Mouse (Mus musculus): ENCODE measurements at regions not wholly inside any gene's neighbourhood (a gene's known extent, or its start where the extent isn't known, plus 50 kb on each side); places are given as distances from the start of the nearest gene placed in this dataset.

DNA sequence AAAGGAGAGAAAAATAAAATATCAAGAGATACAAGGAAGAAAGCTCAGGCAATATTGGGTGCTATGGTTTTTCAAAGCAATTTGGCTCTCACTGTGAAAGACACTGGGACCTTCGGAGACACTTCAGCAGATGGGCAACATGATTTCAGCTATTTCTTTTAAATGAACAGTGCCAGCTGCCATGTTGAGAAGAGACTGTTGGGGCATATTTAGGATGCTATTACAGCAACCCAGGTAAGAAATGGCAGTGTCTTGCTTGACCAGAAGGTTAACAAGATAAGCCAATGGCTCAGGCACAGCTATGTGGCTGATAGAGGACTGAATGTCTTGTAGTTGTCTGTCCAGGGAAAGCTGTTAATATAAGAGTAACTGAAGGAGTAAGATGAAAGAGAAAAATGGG, 348.6 kb downstream of the Ankrd7 start:
- no peak for DNase-seq (ENCODE audit: low spot score in 2 of 2)

DNA sequence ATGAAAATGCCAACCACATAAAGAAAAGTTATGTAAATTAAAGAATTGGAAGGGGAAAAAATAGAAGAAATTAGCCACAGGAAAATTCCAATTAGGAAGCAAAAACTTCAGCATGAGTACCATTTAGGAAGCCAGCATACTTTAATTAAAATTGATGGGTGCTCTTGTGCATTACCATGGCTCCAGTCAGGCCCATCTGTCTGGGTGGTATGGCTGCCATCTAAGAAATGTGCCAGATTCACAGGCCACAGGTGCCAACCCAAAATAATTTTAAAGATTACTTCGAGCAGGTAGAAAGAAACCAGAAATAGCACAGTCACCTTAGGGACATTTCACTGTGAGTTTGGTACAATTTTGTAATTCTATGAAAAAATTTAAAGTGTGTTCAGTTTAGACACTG, 349.0 kb downstream of the Ankrd7 start:
- DNase-seq (ENCODE audit: low spot score in 2 of 2), result no peak

DNA sequence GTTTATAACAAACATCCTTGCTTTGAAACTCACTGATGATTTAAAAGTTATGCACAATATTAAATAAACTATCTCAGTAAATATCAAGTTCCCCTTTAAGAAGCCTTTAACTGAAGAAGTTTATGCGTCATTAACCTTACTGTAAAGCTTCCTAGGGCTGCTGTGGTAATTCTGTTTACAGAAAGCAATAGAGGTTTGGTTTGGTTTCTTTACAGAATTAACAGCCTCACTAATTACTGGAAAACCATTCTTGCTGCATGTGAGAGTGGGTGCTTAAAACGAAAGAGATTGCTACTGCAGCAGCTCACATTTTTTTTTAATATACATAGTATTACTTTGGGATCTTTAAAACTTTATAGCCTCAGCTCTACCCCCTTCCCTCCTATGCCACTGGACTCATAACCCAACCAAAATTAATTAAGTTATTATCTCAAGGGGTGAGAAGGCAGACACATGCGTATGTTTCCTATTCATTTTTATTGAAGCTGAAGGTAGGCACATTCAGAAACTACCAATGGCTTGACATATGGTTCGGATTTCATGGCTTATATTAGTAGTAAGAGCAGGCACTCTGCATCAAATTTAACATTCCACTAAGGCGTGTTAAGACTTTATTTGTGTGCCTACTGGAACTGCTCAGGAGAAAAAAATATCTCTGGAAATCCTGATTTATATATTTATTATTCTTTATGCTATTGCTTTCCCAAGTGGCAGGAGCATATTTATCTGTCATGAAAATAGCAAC, 398.1 kb downstream of the Ankrd7 start:
- DNase-seq (ENCODE audit: low spot score in 2 of 2), result no peak

DNA sequence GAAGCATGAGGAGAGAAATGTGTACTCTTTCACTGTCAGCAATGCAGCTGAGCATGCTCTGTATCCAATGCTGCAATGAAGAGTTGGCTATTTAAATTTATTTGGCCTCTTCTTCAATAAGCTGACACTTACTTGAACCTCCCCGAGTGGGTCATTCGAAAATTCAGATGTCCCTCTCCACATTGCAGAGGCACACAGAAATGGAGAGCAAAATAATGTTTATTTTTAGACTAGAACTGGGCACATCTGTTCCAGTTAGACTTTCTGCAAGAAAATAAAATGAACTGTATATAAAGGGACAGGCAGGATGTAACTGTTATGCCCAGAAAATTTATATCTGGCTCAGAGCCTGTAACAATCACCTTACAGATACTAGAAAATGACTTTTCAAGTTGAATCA, 407.1 kb downstream of the Ankrd7 start:
- DNase-seq (ENCODE audit: low spot score in 2 of 2), result no peak

DNA sequence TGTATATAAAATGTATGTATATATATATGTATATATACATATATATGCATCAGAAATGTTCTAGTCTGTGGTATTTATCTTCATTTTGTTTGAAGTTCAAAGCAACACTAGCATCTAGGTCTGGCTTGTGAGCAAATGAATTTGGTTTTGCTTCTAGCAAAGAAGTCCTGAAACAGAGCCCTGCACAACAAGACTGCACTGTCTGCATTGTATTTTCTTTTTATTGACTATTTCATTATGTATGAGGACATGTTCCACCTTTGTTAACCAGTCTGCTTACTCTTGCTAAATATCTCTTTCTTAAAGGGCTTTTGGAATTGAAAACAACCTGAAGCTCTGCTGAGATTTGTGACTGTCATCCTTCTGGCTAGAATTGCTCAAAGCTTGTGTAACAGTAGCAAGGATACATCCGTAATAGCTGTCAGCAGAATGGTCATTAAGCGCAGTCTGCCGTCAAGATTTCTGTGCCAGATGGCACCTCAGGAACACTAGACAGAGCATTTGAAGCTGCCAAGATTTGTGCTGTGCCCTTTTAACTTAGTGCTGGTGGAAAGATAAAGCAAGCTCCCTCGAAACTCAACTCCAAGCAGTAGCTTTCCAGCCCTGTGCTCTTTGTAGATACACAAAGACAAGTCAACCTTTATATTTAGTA, 416.7 kb downstream of the Ankrd7 start:
- DNase-seq (ENCODE audit: low spot score in 2 of 2), result peak; percentile 47 to 70

DNA sequence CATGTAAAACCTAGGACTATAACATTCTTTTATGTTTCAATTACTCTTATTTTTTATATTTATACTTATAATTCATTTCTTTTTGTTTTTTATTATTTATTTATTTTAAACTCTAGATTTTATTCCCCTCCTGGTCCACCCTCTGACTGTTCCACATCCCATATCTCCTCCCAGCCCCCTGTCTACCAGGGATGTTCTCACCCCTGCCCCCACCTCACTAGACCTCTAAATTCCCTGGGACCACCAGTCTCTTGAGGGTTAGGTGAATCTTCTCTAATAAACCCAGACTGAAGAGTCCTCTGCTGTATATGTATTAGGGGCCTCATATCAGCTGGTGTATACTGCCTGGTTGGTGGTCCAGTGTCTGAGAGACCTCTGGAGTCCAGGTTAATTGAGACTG, 466.5 kb downstream of the Ankrd7 start:
- DNase-seq (ENCODE audit: low spot score in 2 of 2), result no peak

DNA sequence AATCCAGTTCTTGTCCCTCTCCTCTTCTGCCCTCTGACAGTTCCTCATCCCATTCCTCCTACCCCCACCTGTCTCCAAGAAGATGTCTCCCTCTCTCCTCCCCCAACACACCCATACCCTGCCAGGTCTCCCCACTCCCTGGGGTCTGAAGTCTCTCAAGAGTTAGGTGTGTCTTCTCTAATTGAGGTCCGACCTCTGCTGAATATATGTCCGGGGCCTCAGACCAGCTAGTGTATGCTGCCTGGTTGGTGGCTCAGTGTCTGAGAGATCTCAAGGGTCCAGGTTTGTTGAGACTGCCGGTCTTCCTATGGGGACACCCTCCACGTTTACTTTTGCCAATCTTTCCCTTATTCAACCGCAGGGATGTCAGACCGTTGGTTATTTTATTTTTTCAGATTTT, 469.5 kb downstream of the Ankrd7 start:
- no peak for DNase-seq (ENCODE audit: low spot score in 2 of 2)

DNA sequence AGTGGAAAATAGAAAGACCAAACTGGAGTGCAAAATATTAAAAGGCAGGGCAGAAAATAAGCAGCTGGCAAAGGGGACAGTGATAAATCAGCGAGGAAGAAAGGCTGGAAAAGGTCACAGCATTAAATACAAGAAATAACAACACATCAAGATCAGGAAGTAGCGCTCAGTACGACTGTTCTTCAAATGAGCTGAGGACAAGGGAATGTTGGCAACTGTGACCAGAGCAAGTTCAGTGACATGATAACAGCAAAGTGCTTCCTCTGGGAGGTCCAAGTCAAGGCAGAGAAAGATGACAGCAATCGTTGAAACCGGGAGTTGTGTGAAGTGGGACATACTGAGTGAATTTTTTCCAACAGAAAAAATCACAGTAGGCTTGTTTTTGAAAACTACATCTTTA, 472.4 kb downstream of the Ankrd7 start:
- no peak for DNase-seq (ENCODE audit: low spot score in 2 of 2)
